Mouse (Mus musculus) testis, adult 2 months (tissue): ENCODE results near the gene Pcsk4.

Source experiments
- CTCF ChIP-seq: fragments of 200-500 bp; IDR thresholded peaks from 2 replicates; pipeline ENCODE4 v1.5.1; 2012; ENCODE audit warnings: low read depth, mild to moderate bottlenecking, inconsistent platforms, low read length, moderate library complexity; ENCODE audit not compliant: control insufficient read depth, insufficient read depth, insufficient replicate concordance
- POLR2A ChIP-seq: fragments of 200-500 bp; IDR thresholded peaks from 2 replicates; pipeline ENCODE4 v1.6.1; 2012; ENCODE audit warnings: low read depth, mild to moderate bottlenecking, inconsistent platforms, low read length, moderate library complexity; ENCODE audit not compliant: control insufficient read depth

- TF ChIP-seq CTCF: no peak
- no peak for TF ChIP-seq POLR2A
These were observed 7.4 kb downstream of the Pcsk4 start for GRCm38 (mm10) chr10:80321670-80322581.
